Mouse (Mus musculus) megakaryocyte, embryonic 14.5 days (primary cell): Measurements from ENCODE around the gene Slc25a21.

Source experiments
- FLI1 ChIP-seq: IDR thresholded peaks from 2 replicates; pipeline ENCODE4 v1.6.1; 2012; ENCODE audit warnings: low read length, inconsistent platforms, mixed read lengths
- GATA1 ChIP-seq: IDR thresholded peaks from 3 replicates; pipeline ENCODE4 v1.6.1; 2012; ENCODE audit warnings: mixed read lengths, low read length, inconsistent platforms, borderline replicate concordance

DNA sequence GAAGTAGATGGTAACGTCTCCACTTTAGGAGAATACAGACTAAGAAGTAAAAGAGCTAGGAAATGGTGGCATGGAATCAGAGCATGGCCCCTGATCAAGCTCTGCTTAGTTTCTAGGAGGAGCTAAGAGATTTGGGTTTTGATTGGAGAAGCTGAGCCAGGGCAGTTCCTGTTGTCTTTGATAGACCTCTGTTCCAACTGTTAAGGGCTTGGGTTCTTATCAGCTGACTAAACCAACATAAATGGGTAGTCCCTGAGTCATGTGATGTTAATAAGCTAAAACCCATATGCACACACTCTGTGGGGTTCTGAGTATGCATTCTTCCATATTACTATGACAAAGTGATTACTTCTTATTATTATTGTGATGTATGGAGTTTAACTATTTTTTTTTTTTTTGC, 412.0 kb downstream of the Slc25a21 start:
- TF ChIP-seq GATA1, result no peak
- TF ChIP-seq FLI1, result no peak
